Mouse (Mus musculus) liver, embryonic 18 days (tissue): ENCODE data around the gene Drd5. TPM values are rescaled to one million over a fixed set of nuclear protein-coding genes. Genes with fewer than 3 reads are reported as not detected.

ENCODE experiments used
- polyA plus RNA-seq: library from polyadenylated mRNA; depleted of rRNA; stranded (reverse); fragments of >200 nt; gene quantifications from 2 replicates; pipeline ENCODE4 v1.2.3, GENCODE M21; 2012; rRNA removed

The Drd5 gene
- not detected in 2 replicates for polyA plus RNA-seq

GRCm38 (mm10) chr5:38318966-38319786 is at the start of gene Drd5:
Gene Drd5, plus strand, starts transcription at chr5:38319367.

DNA sequence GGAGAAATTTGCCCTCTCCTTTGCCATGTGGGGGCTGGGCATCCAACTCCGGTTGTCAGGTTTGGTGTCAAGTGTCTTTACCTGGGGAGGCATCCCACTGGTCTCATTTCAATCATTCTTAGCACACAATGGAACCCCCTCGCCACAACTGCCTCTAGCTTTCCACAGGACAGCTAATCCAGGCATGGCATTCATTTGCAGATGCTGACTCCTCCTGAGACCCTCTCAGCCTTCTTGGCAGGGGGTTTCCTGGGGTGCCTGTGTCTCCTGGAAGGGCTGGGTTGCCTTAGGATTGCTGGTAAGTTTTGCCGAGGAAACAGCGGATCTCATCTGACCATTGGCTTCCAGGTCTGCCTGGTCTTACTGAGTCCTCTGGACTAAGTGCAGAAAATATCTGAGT is 43.4 kb upstream of the Drd5 start, which contains the start of gene Otop1:
TSS of gene Otop1 (plus strand) at position 202 of the 400 bp plus-strand sequence.

Other genes with a start within 250 kb of the Drd5 start
- 1.0 and 1.8 TPM in 2 replicates for gene Nsg1, start 159.5 kb upstream of the Drd5 start, polyA plus RNA-seq
- gene Zbtb49, start 98.9 kb upstream of the Drd5 start, polyA plus RNA-seq: 2.9 and 3.5 TPM in 2 replicates
- 20.4 and 21.5 TPM in 2 replicates for gene Lyar, start 98.9 kb upstream of the Drd5 start, polyA plus RNA-seq
- 24.3 and 24.4 TPM in 2 replicates for gene Tmem128, start 59.2 kb upstream of the Drd5 start, polyA plus RNA-seq
- gene Otop1, start 43.4 kb upstream of the Drd5 start, polyA plus RNA-seq: 0.01 TPM in 1 of 2 replicates, not detected in the other
- 7.3 and 7.7 TPM in 2 replicates for gene Slc2a9, start 183.8 kb downstream of the Drd5 start, polyA plus RNA-seq
- gene Wdr1, start 243.9 kb downstream of the Drd5 start, polyA plus RNA-seq: 49.0 and 50.6 TPM in 2 replicates